Mouse (Mus musculus) bone marrow macrophage, adult 2 months (primary cell): ENCODE measurements around the gene Tsr1.

Experiments
- CTCF ChIP-seq: IDR thresholded peaks from 2 replicates; pipeline ENCODE4 v1.5.1; 2012; ENCODE audit warnings: low read depth, mild to moderate bottlenecking, low read length, moderate library complexity
- POLR2A ChIP-seq: IDR thresholded peaks from 2 replicates; pipeline ENCODE4 v1.6.1; 2012; ENCODE audit warnings: mild to moderate bottlenecking, low read depth, low read length, borderline replicate concordance

GRCm38 (mm10) chr11:74864421-74864820 lies 33.5 kb upstream of the Tsr1 start:
- no peak for TF ChIP-seq CTCF
- no peak for TF ChIP-seq POLR2A
